Mouse (Mus musculus) hindbrain, embryonic 13.5 days (tissue): ENCODE measurements at regions not wholly inside any gene's neighbourhood (a gene's known extent, or its start where the extent isn't known, plus 50 kb on each side); places are given as distances from the start of the nearest gene placed in this dataset.

Source experiments
- ATAC-seq: fragments of 200-750 bp; cut with Nextera tagmentation; 2 replicates; pipeline ENCODE4 v1.8.0; 2017; ENCODE audit warnings: moderate TSS enrichment; ENCODE audit not compliant: low FRiP score
- H3K27ac ChIP-seq: fragments of 300-500 bp; sonication (generic); 2 replicates; pipeline ENCODE4 v1.5.1; 2015; ENCODE audit warnings: inconsistent platforms, mild to moderate bottlenecking, moderate library complexity
- H3K27me3 ChIP-seq: fragments of 300-500 bp; sonication (generic); 2 replicates; pipeline ENCODE4 v1.6.1; 2015; ENCODE audit warnings: mild to moderate bottlenecking, inconsistent platforms
- H3K36me3 ChIP-seq: fragments of 300-500 bp; sonication (generic); 2 replicates; pipeline ENCODE4 v1.6.1; 2015; ENCODE audit warnings: mild to moderate bottlenecking, inconsistent platforms
- H3K4me1 ChIP-seq: fragments of 300-500 bp; sonication (generic); replicated peaks from 2 replicates; pipeline ENCODE4 v1.6.1; 2015; ENCODE audit warnings: inconsistent platforms
- H3K4me2 ChIP-seq: fragments of 300-500 bp; sonication (generic); 2 replicates; pipeline ENCODE4 v1.6.1; 2015; ENCODE audit warnings: inconsistent platforms, mild to moderate bottlenecking, moderate library complexity
- H3K4me3 ChIP-seq: fragments of 300-500 bp; sonication (generic); 2 replicates; pipeline ENCODE4 v1.5.1; 2015; ENCODE audit warnings: mild to moderate bottlenecking, inconsistent platforms
- H3K9ac ChIP-seq: fragments of 300-500 bp; sonication (generic); 2 replicates; pipeline ENCODE4 v1.6.1; 2015; ENCODE audit warnings: mild to moderate bottlenecking, inconsistent platforms
- H3K9me3 ChIP-seq: fragments of 300-500 bp; sonication (generic); 2 replicates; pipeline ENCODE4 v1.6.1; 2016; ENCODE audit warnings: inconsistent platforms
- WGBS: fragments of 180-500 bp; shearing (Covaris S2); methylation state at CpG from one replicate; pipeline ENCODE4 v1.1.7; 2015; 5-methylcytosine and 5-hydroxymethylcytosine counted together

- H3K4me1 ChIP-seq, result no peaks in the 10 kb centered on the region
- no peak overlapping the region for H3K27ac ChIP-seq
- WGBS, result 74% methylated on average over 4 of the region's 4 CpGs
- no peak overlapping the region for H3K4me3 ChIP-seq
- no peak overlapping the region for H3K9ac ChIP-seq
- H3K36me3 ChIP-seq, result no peaks in the 10 kb centered on the region
- H3K27me3 ChIP-seq, result peaks cover 3% of the 10 kb centered on the region; the same call in 1 of the 2 replicates
- no peaks in the 10 kb centered on the region for H3K9me3 ChIP-seq
- ATAC-seq, result no peak
- no peak overlapping the region for H3K4me2 ChIP-seq
Observed at GRCm38 (mm10) chr19:56169998-56170274, 117.0 kb upstream of the Habp2 start.

- Histone ChIP-seq H3K4me2 (no peak overlapping the region), H3K27me3 (peaks cover 13% of the 10 kb centered on the region; the same call in 1 of the 2 replicates), H3K9ac (no peak overlapping the region), H3K4me1 (no peaks in the 10 kb centered on the region), H3K36me3 (no peaks in the 10 kb centered on the region), H3K9me3 (no peaks in the 10 kb centered on the region), H3K4me3 (no peak overlapping the region), H3K27ac (no peak overlapping the region)
- 60% methylated on average over 5 of the region's 5 CpGs for WGBS
- ATAC-seq, result peak; percentile 39; the same call in 1 of the 2 replicates
Observed at GRCm38 (mm10) chr19:56172454-56172853, 114.5 kb upstream of the Habp2 start.

DNA sequence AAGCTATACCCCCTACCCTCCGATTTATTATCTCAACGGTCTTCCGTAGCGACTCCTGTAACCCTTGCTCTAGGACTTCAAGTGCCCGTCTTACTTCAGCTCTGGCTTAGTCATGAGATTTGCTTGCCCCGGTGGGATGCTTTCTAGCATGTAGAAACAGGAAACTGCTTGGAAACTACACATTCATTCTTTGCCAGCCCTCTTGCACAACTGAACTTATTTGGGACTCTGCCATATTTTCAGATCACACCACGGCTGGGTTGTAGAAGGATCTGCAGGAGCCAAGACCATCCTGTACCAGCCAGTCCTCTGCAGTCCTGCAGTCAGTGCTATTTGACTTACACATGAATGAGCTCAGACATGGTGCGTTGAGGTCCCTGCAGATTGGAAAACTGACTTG lies 110.9 kb upstream of the Habp2 start:
- WGBS, result 91% methylated on average over 8 of the region's 8 CpGs
- H3K4me2 ChIP-seq, result no peak overlapping the region
- no peak overlapping the region for H3K4me3 ChIP-seq
- H3K9ac ChIP-seq, result no peak overlapping the region
- no peak overlapping the region for H3K27ac ChIP-seq
- ATAC-seq, result no peak
- H3K4me1 ChIP-seq, result no peaks in the 10 kb centered on the region
- H3K27me3 ChIP-seq, result 0 out of 2 replicates have a peak, but pooled peaks cover 10% of the 10 kb centered on the region
- 0 out of 2 replicates have a peak, but pooled peaks cover 4% of the 10 kb centered on the region for H3K9me3 ChIP-seq
- no peaks in the 10 kb centered on the region for H3K36me3 ChIP-seq

GRCm38 (mm10) chr19:56177231-56177745 lies 109.6 kb upstream of the Habp2 start:
- H3K4me3 ChIP-seq, result no peak overlapping the region
- H3K9me3 ChIP-seq, result 0 out of 2 replicates have a peak, but pooled peaks cover 4% of the 10 kb centered on the region
- 66% methylated on average over 12 of the region's 12 CpGs for WGBS
- no peaks in the 10 kb centered on the region for H3K4me1 ChIP-seq
- H3K36me3 ChIP-seq, result no peaks in the 10 kb centered on the region
- no peak overlapping the region for H3K9ac ChIP-seq
- H3K4me2 ChIP-seq, result no peak overlapping the region
- no peak for ATAC-seq
- no peak overlapping the region for H3K27ac ChIP-seq
- 0 out of 2 replicates have a peak, but pooled peaks cover 10% of the 10 kb centered on the region for H3K27me3 ChIP-seq

DNA sequence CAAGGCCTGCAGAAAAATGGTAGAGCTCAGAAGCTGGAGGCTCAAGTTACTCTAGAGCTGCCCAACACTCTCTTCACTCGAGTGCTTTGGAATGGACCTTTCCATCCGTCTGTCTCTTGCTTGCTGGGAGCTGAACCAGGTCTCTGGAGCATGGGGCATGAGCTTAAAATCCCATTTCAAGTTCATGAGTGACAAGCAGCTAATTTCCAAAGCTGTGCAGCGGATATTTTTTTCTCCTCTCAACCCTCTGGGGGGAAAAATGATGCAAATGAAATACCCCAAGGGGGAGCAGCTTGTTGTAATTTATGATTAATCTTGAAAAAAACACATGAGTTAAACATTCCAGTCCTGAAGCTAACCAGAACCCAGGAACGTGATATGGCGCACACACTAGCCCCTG lies 101.2 kb upstream of the Habp2 start:
- Histone ChIP-seq H3K9me3 (peaks cover 5% of the 10 kb centered on the region; the same call in 1 of the 2 replicates), H3K27ac (no peak overlapping the region), H3K4me2 (no peak overlapping the region), H3K4me1 (peaks cover 14% of the 10 kb centered on the region), H3K9ac (no peak overlapping the region), H3K4me3 (no peak overlapping the region), H3K27me3 (no peaks in the 10 kb centered on the region), H3K36me3 (no peaks in the 10 kb centered on the region)
- ATAC-seq, result no peak
- 67% methylated on average over 5 of the region's 5 CpGs for WGBS

DNA sequence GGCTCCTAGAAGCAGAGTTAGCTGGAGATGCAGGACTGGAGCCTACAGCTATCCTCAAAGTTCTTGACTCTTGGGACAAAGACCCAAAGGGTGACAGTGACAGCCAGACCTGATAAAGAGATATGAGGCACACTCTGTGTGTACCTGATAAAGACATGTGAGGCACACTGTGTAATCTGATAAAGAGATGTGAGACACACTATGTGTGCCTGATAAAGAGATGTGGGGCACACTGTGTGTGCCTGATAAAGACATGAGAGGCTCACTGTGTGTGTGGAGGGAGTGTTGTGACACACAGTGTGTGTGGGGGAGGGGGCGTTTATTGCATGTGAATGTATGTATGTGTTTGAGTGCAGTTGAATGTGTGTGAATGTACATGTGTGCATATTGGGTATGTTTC lies 97.8 kb upstream of the Habp2 start:
- H3K9ac ChIP-seq, result no peak overlapping the region
- ATAC-seq, result no peak
- 100% methylated on average over 1 of the region's 1 CpGs for WGBS

GRCm38 (mm10) chr19:56190222-56190621 lies 96.7 kb upstream of the Habp2 start:
- 0 out of 2 replicates have a peak, but pooled peaks cover 3% of the 10 kb centered on the region for H3K27me3 ChIP-seq
- 20% methylated on average over 3 of the region's 3 CpGs for WGBS

More for the DNA sequence above, 97.8 kb upstream of the Habp2 start:
- Histone ChIP-seq H3K4me1 (peaks cover 24% of the 10 kb centered on the region), H3K9me3 (0 out of 2 replicates have a peak, but pooled peaks cover under 1% of the 10 kb centered on the region), H3K36me3 (no peaks in the 10 kb centered on the region), H3K27me3 (0 out of 2 replicates have a peak, but pooled peaks cover 3% of the 10 kb centered on the region), H3K4me3 (no peak overlapping the region), H3K4me2 (no peak overlapping the region), H3K27ac (no peak overlapping the region)

DNA sequence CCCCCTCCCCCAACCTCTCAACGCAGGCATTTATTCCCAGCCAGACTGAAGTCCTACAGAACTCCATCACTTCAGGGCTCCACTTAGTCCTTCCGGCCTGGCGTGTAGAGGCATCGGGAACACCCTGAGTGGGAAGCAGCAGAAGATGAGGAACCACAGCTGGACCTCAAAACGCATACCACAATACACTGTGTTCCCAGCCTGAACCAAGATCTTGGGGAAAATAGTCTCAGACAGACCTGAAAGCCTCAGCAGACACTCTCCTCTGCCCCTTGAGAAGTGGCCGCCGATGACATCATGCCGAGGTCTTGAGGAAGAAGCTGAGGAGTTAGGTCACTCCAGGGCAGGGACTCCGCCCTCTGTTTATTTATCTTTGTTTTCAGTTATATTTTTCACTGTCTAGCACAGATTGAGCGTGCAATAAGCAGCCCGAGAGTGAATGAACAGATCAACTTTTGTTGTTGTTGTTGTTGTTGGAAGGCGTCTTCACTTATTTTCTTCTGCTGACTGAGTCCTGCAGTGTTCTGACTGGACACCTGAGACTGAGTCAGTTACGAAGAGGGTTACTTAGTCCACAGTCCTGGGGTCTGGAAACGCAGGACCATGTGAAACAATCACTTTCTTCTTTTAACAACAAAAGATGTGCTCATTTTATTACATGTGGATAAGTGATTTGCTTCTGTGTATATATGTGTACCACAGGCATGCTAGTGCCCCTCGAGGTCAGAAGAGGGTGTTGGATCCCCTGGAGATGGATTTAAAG lies 88.3 kb upstream of the Habp2 start:
- no peaks in the 10 kb centered on the region for H3K9me3 ChIP-seq
- WGBS, result 84% methylated on average over 15 of the region's 15 CpGs
- H3K27me3 ChIP-seq, result peaks cover 8% of the 10 kb centered on the region; the same call in 1 of the 2 replicates
- no peaks in the 10 kb centered on the region for H3K36me3 ChIP-seq
- H3K4me3 ChIP-seq, result no peak overlapping the region
- no peak overlapping the region for H3K9ac ChIP-seq
- no peak for ATAC-seq
- no peak overlapping the region for H3K4me2 ChIP-seq
- H3K4me1 ChIP-seq, result no peaks in the 10 kb centered on the region
- no peak overlapping the region for H3K27ac ChIP-seq

More at GRCm38 (mm10) chr19:56190222-56190621, 96.7 kb upstream of the Habp2 start:
- Histone ChIP-seq H3K36me3 (no peaks in the 10 kb centered on the region), H3K27ac (peak overlapping the region; percentile 3; the same call in 1 of the 2 replicates), H3K9me3 (no peaks in the 10 kb centered on the region), H3K9ac (no peak overlapping the region), H3K4me1 (peaks cover 24% of the 10 kb centered on the region), H3K4me2 (no peak overlapping the region), H3K4me3 (no peak overlapping the region)
- ATAC-seq, result no peak

- Histone ChIP-seq H3K9me3 (no peaks in the 10 kb centered on the region), H3K4me1 (no peaks in the 10 kb centered on the region), H3K9ac (no peak overlapping the region), H3K27ac (no peak overlapping the region), H3K4me2 (no peak overlapping the region), H3K36me3 (no peaks in the 10 kb centered on the region), H3K27me3 (peaks cover 8% of the 10 kb centered on the region; the same call in 1 of the 2 replicates), H3K4me3 (no peak overlapping the region)
- WGBS, result 68% methylated on average over 14 of the region's 14 CpGs
- ATAC-seq, result no peak
Observed at GRCm38 (mm10) chr19:56199401-56200150, 87.4 kb upstream of the Habp2 start.

DNA sequence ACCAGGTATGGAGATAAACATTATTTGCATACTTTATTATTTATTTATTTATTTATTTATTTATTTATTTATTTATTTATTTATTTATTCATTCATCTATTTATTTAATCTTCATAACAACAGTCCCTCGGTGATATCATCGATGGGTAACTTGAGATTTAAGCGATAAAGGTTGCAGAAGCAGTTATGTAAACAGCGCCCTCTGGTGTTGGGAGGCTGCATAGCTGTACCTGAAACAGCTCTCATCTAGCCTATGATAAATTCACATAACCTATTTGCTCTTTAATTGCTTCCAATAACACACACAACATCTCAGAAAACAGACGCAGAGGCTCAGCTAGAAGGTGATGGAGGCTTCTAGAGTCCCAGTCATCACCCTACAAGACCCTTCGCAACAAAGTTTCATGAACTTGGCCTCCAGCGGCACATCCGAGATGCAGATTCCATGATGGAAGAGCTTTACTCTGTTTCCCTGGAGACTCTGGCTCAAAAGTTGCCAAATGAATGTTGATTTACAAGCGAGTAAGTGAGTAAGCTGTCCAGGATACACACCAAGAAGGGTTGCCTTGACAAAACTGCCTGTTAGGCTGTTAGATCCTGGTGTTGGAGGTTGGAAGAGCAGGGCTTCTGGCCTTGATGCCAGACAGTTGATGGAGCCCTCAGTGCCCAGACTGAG lies 85.8 kb upstream of the Habp2 start:
- H3K9me3 ChIP-seq, result no peaks in the 10 kb centered on the region
- no peak overlapping the region for H3K4me3 ChIP-seq
- 81% methylated on average over 9 of the region's 9 CpGs for WGBS
- no peaks in the 10 kb centered on the region for H3K36me3 ChIP-seq
- no peak overlapping the region for H3K27ac ChIP-seq
- H3K4me1 ChIP-seq, result no peaks in the 10 kb centered on the region
- peaks cover 8% of the 10 kb centered on the region; the same call in 1 of the 2 replicates for H3K27me3 ChIP-seq
- no peak overlapping the region for H3K4me2 ChIP-seq
- H3K9ac ChIP-seq, result no peak overlapping the region
- ATAC-seq, result no peak

GRCm38 (mm10) chr19:56201738-56202480 lies 85.0 kb upstream of the Habp2 start:
- ATAC-seq, result peak; percentile 52; the same call in 1 of the 2 replicates
- no peak overlapping the region for H3K4me3 ChIP-seq
- H3K4me1 ChIP-seq, result no peaks in the 10 kb centered on the region
- H3K4me2 ChIP-seq, result no peak overlapping the region
- no peak overlapping the region for H3K9ac ChIP-seq
- peaks cover 6% of the 10 kb centered on the region; the same call in 1 of the 2 replicates for H3K27me3 ChIP-seq
- H3K36me3 ChIP-seq, result no peaks in the 10 kb centered on the region
- no peak overlapping the region for H3K27ac ChIP-seq
- no peaks in the 10 kb centered on the region for H3K9me3 ChIP-seq
